Mouse (Mus musculus): Measurements from ENCODE around the gene Lrif1.
A peak's percentile ranks its signal among the peaks of the same experiment; 100 is the strongest.
"Not testable (repeated sequence)": the region's sequence is repeated elsewhere in the genome, so short reads cannot be mapped to it uniquely, and the experiment has no call there.

Lrif1 gene

DNA sequence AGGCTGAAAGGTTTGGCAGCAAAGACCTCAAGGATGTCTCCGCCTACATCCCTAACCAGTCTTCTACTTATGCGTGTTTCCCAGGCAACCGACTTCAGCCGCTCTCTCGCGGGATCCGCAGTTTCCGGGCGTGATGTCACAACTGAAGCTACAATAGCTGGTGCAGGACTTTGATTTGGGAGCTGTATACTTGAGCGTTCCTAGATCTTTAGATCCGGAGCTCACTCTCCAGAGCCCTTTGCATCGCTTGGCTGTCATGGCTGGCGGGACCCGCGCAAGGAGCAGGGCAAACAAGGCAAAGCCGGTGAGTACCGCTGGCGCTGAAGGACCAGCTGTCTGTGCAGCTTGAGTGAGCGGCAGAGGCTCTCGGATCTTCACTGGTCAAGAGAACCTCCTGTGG is at the start of gene Lrif1:
Lrif1 (plus strand) TSS at position 158 of the 400 bp plus-strand sequence.
- DNase-seq (ENCODE audit: low spot score): peak; percentile 72

DNA sequence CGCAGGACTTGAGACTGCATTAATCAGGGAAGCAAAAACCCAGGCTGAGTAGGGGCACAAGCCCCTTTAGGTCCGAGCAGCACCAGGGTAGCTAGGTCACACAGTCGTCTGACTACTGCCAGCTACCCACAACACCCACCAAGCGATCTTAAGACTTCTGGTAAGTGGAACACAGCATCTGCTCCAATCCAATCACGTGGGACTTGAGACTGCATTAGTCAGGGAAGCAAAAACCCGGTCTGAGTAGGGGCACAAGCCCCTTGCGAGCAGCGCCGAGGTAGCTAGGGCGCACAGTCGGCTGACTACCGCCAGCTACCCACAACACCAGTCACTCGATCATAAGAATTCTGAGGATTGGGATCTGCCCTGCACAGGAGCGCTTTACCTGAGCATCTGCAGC is 12.0 kb upstream of the Lrif1 start:
- not testable (repeated sequence) for DNase-seq (ENCODE audit: low spot score)

DNA sequence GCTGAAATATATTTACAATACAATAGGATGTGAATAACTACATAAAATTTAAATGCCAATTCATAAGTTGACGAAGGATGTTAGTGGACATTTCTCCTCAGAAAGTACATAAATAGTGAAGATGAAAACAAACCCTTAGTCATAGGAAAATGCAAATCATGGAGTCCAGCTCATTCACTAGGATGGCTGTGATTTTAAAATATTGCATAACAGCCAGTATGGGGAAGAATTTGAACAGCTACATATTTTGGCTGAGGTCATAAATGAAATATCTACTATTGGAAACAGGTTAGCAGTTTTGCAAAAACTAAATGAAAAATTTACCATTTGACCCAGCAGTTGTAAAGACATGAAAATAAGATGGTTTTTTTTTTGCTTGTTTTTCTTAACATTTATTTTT is 594 bp downstream of the Lrif1 start:
- no peak for DNase-seq (ENCODE audit: low spot score)

DNA sequence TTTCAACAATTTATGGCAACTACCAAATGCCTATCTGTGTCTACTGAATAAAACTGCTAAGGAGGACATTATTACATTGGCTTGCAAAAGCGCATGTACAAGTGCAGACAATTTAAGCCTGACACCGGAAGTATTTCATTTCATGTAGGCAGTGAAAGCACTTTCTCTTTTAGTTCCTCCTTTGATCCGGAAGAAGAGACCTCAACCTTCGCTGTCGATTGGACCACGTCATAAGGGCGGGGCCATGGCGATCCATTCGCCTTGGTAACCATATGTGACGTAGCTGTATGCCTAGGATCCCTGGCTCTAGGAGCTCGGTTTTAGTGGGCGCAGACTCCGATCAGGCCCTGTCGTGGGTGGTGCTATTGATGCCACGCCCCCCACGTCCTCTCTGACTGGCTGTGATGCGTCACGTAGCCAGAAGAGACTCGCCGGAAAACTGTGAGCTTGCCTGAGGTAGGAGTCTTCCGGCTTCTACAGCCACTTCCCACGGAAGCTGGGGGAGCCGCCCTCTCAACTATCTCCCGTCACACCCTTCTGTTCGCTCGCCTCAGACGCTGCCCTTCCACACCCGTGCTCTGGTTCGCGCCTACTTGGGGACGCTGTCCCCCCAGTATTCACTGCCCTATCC is 36.7 kb downstream of the Lrif1 start:
- peak; percentile 95 for DNase-seq (ENCODE audit: low spot score)

DNA sequence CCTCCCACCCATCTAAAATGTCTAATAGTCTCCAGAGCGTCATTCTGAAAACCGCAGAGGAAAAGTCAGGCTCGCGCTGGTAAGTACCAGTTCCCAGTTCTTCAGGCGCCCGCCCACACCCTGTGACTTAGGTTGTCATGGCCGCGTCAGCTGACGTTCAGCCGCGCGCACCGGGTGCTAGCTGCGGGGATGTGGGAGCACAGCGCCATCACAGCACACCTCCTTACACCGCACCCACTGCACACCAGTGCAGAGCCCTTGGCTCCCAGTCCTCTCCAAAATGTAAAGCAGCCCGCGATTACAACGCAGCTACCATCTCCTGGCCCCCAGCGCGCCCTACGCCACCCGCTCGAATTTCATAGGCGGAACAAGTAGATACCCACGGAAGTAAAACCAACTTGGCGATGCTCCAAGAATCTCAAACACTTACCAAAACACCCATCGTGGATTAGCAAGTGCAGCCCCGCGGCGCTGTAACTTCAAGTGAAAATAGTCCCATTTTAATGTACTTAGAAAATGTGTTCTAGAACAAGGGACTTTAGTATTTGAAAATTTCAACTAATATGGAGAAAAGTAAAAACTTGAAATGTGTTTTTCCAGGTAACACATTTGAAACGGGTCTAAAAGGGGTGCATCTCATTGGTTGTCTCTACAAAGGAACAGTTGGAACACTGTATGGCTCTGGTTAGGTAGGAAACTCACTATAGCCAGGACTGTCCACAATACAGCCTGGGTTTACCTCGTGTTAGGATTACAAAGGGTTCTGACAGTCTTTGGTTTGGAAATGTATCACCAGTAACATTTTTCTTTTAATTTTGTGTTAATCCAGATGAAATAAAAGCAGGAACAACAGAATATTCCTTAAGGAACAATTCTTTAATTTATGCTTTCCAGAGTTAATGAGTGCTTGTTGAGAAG is 37.5 kb downstream of the Lrif1 start:
- peak; percentile 82 for DNase-seq (ENCODE audit: low spot score)

DNA sequence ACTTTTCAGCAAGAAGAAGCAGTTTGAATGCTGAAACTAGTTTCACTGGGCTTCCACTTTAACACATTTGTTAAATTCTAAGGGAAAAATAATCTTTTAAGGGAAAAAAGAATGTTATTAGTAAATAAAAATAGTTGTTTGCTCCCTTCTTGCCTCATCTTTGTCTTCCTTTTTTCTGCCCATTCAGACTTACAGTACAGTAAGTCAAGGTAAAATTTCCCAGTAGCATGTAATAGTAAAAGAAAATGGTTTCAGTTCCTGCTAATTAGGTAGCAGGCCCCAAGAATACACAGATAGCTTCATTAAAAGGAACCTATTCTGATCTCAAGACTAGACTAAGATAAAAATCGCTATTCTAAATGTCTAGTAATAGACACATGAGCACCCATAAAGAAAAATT is 71.1 kb downstream of the Lrif1 start:
- DNase-seq (ENCODE audit: low spot score): no peak

DNA sequence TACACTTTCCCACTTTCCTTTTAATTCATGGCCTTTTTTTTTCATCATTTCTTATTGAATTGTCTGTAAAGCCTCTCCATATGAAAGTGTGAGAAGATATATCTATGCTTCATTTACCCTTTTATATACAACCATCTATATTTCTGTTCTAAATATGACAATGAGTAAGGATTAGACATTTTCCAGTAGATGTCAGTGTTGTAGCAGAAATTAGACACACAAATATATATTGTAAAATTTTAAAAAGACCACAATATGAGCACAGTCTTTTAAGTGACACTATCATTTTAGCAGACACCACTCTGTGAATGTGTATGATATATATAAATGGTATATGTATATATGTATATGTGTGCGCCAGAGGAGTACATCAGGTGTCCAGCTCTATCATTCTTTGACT is 87.0 kb downstream of the Lrif1 start:
- no peak for DNase-seq (ENCODE audit: low spot score)

DNA sequence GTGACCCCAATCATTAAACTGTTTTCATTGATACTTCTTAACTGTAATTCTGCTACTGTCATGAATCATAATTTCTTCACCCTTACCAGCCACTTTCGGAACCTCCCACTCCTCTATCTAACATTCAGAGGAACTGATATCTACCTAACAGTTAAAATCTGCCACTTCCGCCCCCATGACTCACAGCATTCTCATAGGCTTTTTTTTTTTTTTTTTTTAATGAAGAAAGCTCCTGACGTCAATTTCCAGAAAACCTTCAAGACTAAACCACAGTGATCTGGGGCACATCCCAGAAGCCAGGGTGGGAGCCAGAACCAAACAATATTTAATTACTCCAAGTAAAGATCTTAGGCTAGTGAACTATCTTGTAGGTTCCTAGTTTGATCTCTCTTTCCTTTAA is 100.3 kb downstream of the Lrif1 start:
- no peak for DNase-seq (ENCODE audit: low spot score)

Data from testis, postnatal 14 days (tissue).